Mouse (Mus musculus) lung, embryonic 16.5 days (tissue): Measurements from ENCODE around the gene Tlcd1. TPM values are rescaled to one million over a fixed set of nuclear protein-coding genes. Genes with fewer than 3 reads are reported as not detected.

ENCODE experiments used
- ATAC-seq: fragments of 200-750 bp; cut with Nextera tagmentation; 2 replicates; pipeline ENCODE4 v1.8.0; 2017; ENCODE audit warnings: low read depth, mild to moderate bottlenecking, moderate library complexity
- H3K27ac ChIP-seq: fragments of 300-500 bp; sonication (generic); 2 replicates; pipeline ENCODE4 v1.5.1; 2014; ENCODE audit warnings: mild to moderate bottlenecking, control low read depth, low read length
- H3K27me3 ChIP-seq: fragments of 300-500 bp; sonication (generic); 2 replicates; pipeline ENCODE4 v1.6.1; 2014; ENCODE audit warnings: low read depth, low read length, mixed read lengths; ENCODE audit not compliant: control insufficient read depth, insufficient read depth
- H3K36me3 ChIP-seq: fragments of 300-500 bp; sonication (generic); 2 replicates; pipeline ENCODE4 v1.6.1; 2014; ENCODE audit warnings: low read length; ENCODE audit not compliant: control insufficient read depth, insufficient read depth
- H3K4me1 ChIP-seq: fragments of 300-500 bp; sonication (generic); replicated peaks from 2 replicates; pipeline ENCODE4 v1.6.1; 2014; ENCODE audit warnings: low read length, mixed read lengths; ENCODE audit not compliant: control insufficient read depth, insufficient read depth
- H3K4me2 ChIP-seq: fragments of 300-500 bp; sonication (generic); 2 replicates; pipeline ENCODE4 v1.6.1; 2014; ENCODE audit warnings: low read depth, low read length, control low read depth
- H3K4me3 ChIP-seq: fragments of 300-500 bp; sonication (generic); 2 replicates; pipeline ENCODE4 v1.5.1; 2014; ENCODE audit warnings: mild to moderate bottlenecking, low read length, control low read depth
- H3K9ac ChIP-seq: fragments of 300-500 bp; sonication (generic); 2 replicates; pipeline ENCODE4 v1.6.1; 2014; ENCODE audit warnings: low read length, control low read depth
- H3K9me3 ChIP-seq: fragments of 300-500 bp; sonication (generic); 2 replicates; pipeline ENCODE4 v1.6.1; 2016; ENCODE audit warnings: low read length; ENCODE audit not compliant: control insufficient read depth
- WGBS: fragments of 180-500 bp; shearing (Covaris S2); extraction: QIAGEN DNeasy Blood & Tissue Kit; methylation state at CpG from one replicate; pipeline ENCODE4 v1.1.7; 2014; 5-methylcytosine and 5-hydroxymethylcytosine counted together
- polyA plus RNA-seq: library from polyadenylated mRNA; unstranded; fragments of >200 nt; fragmentation: Nextera tagmentation; extraction: Ambion mirVana; gene quantifications from 2 replicates; pipeline ENCODE4 v1.2.1, GENCODE M21; 2015

Gene Tlcd1
- polyA plus RNA-seq, 1 experiment from 2014 or later = 24.4 TPM

- no peak for ATAC-seq
- peaks cover 41% of the 10 kb centered on the region for H3K36me3 ChIP-seq
Measured at GRCm38 (mm10) chr11:78205361-78206206, 29.1 kb downstream of the Tlcd1 start.

DNA sequence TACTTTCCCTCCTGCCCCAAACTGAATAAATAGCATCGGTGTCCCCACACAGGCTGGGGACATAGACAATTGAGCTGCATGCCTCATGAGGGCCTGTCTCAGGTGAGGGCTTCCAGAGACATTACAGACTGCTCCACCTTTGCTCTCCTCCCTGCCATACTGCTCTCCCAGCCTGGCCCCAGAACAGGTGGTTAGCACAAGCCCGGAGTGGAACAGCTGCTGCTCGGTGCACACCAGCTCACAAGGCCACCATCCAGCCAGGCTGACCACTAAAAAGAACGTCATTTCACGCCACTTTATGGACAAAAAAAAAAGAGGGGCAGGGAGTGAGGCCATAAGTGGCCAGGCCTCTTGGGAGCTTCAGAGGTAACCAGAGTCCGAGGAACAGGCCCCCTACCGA lies 30.7 kb downstream of the Tlcd1 start:
- Histone ChIP-seq H3K36me3 (peaks cover 49% of the 10 kb centered on the region), H3K27me3 (no peaks in the 10 kb centered on the region), H3K4me2 (no peak overlapping the region), H3K9ac (no peak overlapping the region), H3K4me3 (no peak overlapping the region), H3K4me1 (no peaks in the 10 kb centered on the region), H3K27ac (no peak overlapping the region), H3K9me3 (no peaks in the 10 kb centered on the region)
- WGBS = 87% methylated on average over 7 of the region's 7 CpGs
- no peak for ATAC-seq

More at GRCm38 (mm10) chr11:78205361-78206206, 29.1 kb downstream of the Tlcd1 start:
- H3K9ac ChIP-seq = no peak overlapping the region
- no peaks in the 10 kb centered on the region for H3K9me3 ChIP-seq
- H3K27ac ChIP-seq = no peak overlapping the region
- no peak overlapping the region for H3K4me2 ChIP-seq
- H3K4me3 ChIP-seq = no peak overlapping the region
- WGBS = 68% methylated on average over 13 of the region's 13 CpGs
- H3K4me1 ChIP-seq = no peaks in the 10 kb centered on the region
- H3K27me3 ChIP-seq = no peaks in the 10 kb centered on the region

DNA sequence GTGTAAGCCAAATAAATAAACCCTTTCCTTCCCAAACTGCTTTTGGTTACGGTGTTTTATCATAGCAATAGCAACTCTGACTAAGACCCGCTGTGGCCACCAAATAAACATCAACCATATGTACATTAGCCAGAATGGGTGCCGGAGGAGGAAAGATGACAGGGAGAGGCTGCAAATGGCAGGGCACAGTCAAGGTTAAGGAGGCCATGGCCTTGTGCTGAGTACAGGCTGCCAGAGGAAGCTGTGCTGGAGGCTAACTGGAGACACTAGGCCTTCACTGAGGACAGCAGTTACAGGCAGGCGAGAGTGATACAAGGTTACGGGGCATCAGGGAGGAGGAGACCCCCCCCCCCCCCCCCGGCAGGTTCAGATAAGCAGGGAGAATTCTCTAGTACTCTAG lies 33.4 kb downstream of the Tlcd1 start:
- no peak overlapping the region for H3K4me3 ChIP-seq
- H3K36me3 ChIP-seq = peaks cover 61% of the 10 kb centered on the region
- H3K27me3 ChIP-seq = no peaks in the 10 kb centered on the region
- no peak overlapping the region for H3K4me2 ChIP-seq
- no peak for ATAC-seq
- H3K9me3 ChIP-seq = no peaks in the 10 kb centered on the region
- no peak overlapping the region for H3K9ac ChIP-seq
- H3K4me1 ChIP-seq = no peaks in the 10 kb centered on the region
- no peak overlapping the region for H3K27ac ChIP-seq
- 74% methylated on average over 6 of the region's 6 CpGs for WGBS

- WGBS = 49% methylated on average over 7 of the region's 7 CpGs
- Histone ChIP-seq H3K4me1 (no peaks in the 10 kb centered on the region), H3K27ac (no peak overlapping the region), H3K4me2 (no peak overlapping the region), H3K36me3 (peaks cover 64% of the 10 kb centered on the region), H3K9ac (no peak overlapping the region), H3K4me3 (no peak overlapping the region), H3K9me3 (no peaks in the 10 kb centered on the region), H3K27me3 (no peaks in the 10 kb centered on the region)
- no peak for ATAC-seq
Measured at GRCm38 (mm10) chr11:78210615-78211014, 34.1 kb downstream of the Tlcd1 start.

DNA sequence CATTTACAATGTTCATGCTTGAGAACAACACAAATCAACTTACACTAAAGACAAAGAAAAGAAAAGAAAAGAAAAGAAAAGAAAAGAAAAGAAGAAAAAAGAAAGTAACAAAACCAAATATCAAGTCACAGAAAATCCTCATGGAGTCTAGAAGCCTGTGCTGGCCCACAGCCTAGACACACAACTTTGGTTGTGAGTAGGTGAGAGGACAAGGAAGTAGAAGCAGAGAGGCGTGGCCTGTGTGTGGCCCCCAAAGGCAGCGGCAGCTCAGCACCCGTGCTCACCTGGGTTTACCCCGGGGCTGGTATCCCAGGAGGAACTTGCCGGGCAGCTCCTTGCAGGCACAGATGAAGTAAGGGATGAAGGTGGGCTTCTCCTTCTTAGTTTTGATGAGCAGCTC lies 35.0 kb downstream of the Tlcd1 start:
- Histone ChIP-seq H3K27ac (no peak overlapping the region), H3K9me3 (no peaks in the 10 kb centered on the region), H3K4me3 (no peak overlapping the region), H3K4me2 (no peak overlapping the region), H3K9ac (no peak overlapping the region), H3K27me3 (no peaks in the 10 kb centered on the region), H3K36me3 (peaks cover 64% of the 10 kb centered on the region), H3K4me1 (no peaks in the 10 kb centered on the region)
- no peak for ATAC-seq
- 80% methylated on average over 5 of the region's 5 CpGs for WGBS

- WGBS = 82% methylated on average over 14 of the region's 14 CpGs
- no peak overlapping the region for H3K27ac ChIP-seq
- no peaks in the 10 kb centered on the region for H3K9me3 ChIP-seq
- no peaks in the 10 kb centered on the region for H3K27me3 ChIP-seq
- H3K4me1 ChIP-seq = no peaks in the 10 kb centered on the region
- no peak overlapping the region for H3K4me3 ChIP-seq
- ATAC-seq = no peak
- no peak overlapping the region for H3K9ac ChIP-seq
- H3K36me3 ChIP-seq = peaks cover 59% of the 10 kb centered on the region
- H3K4me2 ChIP-seq = no peak overlapping the region
Measured at GRCm38 (mm10) chr11:78213086-78213817, 36.7 kb downstream of the Tlcd1 start.

DNA sequence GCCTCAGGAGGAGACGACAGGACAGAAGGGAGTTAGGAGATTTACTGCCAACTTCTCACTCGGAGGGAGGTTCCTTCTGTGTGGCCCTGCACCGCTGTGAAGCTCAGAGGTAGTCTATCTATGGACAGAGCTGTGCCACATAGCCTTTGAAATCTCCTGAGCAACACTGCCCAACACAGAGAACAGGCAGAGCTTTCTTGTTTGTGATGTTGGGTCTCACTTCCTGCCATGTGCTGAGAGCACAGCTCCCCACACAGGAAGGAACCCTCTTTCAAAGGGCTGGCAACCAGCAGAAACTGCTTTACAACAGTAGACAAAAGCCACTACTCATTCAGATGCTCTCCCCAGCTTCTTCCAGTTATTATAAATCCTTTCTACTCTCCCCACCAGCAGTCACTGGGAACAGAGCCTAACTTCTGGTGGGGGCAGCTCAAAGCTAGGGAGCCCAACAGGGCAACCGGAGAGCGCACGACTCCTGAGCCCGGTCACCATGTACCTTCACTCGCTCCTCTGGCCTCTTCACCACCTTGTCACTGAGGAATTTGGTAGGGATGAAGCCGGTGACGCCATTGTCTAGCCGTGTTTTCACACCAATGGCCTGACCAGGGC lies 39.3 kb downstream of the Tlcd1 start:
- Histone ChIP-seq H3K27ac (no peak overlapping the region), H3K27me3 (no peaks in the 10 kb centered on the region), H3K4me3 (no peak overlapping the region), H3K36me3 (peaks cover 58% of the 10 kb centered on the region), H3K9ac (no peak overlapping the region), H3K4me2 (no peak overlapping the region), H3K4me1 (no peaks in the 10 kb centered on the region), H3K9me3 (no peaks in the 10 kb centered on the region)
- ATAC-seq = no peak
- 90% methylated on average over 11 of the region's 11 CpGs for WGBS

- Histone ChIP-seq H3K27ac (no peak overlapping the region), H3K9me3 (no peaks in the 10 kb centered on the region), H3K36me3 (peaks cover 74% of the 10 kb centered on the region), H3K4me2 (no peak overlapping the region), H3K9ac (no peak overlapping the region), H3K4me3 (no peak overlapping the region), H3K27me3 (no peaks in the 10 kb centered on the region), H3K4me1 (no peaks in the 10 kb centered on the region)
- no peak for ATAC-seq
- 87% methylated on average over 4 of the region's 4 CpGs for WGBS
Measured at GRCm38 (mm10) chr11:78223586-78223985, 47.1 kb downstream of the Tlcd1 start.
